Mouse (Mus musculus) CH12F3 (cell line): ENCODE measurements around the gene Vldlr.

Source experiments
- in situ Hi-C: fragments of 300-500 bp; cut with MboI; formaldehyde crosslinking; loops from 2 replicates; pipeline ENCODE4 v1.14.3; 2020; ENCODE audit warnings: low sequenced_read_pairs

The Vldlr gene

GRCm38 (mm10) chr19:27228254-27228653 lies 12.0 kb downstream of the Vldlr start:
- in situ Hi-C loops: no loop called here

DNA sequence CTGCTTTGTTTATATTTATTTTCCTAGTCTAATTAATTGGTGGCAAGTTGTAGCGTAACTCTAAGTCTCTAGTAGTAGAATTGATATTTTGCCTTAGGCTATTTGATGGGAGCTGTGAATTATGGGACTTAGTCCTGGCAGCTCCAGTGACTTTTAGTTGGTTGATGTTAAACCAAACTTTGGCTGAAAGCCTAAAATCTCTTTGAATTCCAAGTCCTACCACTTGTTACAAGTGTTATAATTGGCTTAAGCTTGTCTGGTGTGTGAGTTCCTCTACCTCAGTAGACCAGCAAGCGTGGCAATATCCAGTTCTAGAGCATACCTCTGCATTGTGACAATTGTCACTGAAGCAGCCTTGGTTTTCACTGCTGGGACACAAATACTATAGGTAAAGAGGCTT lies 17.1 kb downstream of the Vldlr start:
- in situ Hi-C loops: no loop called here

DNA sequence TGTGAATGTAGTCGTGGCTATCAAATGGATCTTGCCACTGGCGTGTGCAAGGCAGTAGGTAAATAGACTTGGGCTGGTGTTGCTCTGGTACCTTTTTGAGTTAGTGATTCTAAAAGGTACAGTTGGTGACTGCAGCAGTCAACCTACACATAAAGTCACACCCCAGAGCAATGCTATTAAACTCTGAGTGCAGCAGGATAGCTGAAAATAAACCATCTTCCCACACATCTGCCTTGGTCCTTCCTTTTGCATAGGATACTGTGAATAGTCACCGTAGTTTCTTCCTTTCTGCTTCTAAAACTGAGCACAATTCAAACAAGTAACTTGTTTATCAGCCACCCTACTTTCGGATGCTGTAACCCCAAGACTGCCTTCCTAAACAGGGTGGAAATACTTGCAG lies 23.6 kb downstream of the Vldlr start:
- in situ Hi-C loops: no loop called here

DNA sequence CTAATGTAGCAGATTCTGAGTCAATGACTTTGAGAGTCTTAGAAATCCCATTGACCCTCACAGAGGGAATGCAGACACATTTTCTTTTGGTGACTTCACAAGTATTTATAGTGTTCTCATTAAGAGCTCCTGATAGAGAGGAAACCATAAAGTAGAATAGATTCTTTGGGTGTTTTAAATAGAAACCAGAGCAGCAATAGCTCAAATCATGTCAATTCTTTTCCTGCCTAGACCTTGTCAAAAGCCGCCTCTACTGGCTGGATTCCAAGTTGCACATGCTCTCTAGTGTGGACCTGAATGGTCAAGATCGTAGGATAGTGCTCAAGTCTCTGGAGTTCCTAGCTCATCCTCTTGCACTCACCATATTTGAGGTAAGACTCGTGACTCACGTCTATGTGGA lies 27.2 kb downstream of the Vldlr start:
- in situ Hi-C loops: no loop called here

DNA sequence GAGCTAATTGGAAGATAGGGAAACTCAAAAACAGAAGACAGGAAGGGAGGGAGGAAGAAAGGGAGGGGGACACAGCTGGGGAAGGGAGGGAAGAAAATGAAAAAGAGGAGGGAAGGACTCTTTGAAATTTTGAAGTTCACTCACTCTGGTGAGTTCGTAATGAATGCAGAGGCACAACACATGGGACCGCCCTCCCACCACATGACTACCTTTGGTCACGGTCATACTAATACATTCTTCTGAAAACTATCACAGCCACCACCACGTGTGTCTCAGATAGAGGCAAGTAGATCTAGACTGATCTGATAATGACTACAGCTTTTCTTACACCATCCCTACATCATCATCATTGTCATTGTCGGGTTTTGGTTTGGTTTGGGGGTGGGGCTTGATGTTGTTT lies 38.5 kb downstream of the Vldlr start:
- in situ Hi-C loops: no loop called here

DNA sequence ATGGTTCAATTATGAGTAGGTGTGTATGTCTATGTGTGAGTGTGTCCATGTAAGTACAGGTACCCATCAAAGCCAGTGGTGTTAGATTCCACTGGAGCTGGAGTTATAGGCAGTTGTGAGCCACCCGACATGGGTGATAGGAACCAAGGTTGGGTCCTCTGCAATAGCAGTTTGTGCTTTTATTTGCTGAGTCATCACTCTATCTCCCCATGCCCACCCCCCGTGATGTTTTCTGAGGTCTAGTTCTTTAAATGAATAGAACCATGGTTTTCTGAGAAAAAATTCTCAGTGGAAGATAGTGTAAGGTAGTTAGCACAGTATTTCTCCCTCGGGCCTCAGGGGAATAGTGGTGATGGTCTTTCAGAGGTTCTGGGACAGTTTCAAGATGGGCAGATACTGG lies 39.4 kb downstream of the Vldlr start:
- in situ Hi-C loops: no loop called here

GRCm38 (mm10) chr19:27260102-27260501 lies 43.8 kb downstream of the Vldlr start:
- in situ Hi-C loops: no loop called here

GRCm38 (mm10) chr19:27260621-27261278 lies 44.5 kb downstream of the Vldlr start:
- in situ Hi-C loops: no loop called here

DNA sequence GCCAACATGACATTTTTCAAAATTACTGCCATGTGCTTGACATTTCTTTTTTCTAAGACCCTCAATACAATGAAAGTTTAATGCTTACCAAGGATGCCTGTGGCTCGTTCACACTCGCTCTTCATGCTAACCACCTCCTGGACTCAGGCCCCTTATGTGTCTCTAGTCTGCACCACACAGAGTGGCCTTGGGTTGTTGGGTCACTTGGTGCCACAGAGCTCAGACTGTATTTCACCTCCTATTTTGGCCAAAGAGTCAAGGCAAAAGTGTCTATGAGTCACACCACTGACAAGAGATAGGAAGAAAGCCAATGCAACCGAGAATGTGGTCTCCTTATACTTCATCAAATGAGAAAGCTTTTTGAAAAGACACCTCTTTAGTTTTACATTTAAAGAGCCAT lies 45.9 kb downstream of the Vldlr start:
- in situ Hi-C loops: no loop called here

DNA sequence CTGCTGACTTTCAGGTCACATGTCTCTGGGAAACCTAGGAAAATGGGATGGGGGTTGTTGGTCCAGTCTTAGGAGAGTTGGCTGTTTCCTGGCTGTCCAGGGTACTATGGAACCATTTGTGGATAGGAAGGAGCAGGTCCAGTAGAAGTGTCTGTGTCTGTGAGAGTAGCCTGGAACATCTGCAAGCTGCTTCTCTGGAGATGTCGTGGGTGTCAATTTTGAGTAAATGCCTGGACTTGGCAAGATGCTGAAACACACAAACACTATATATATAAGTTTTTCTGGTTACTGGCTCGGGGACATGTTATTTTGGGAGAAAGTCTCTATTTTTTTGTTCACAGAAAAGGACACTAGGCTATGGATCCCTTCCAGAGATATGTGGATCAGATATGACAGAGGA lies 57.1 kb downstream of the Vldlr start:
- in situ Hi-C loops: no loop called here

DNA sequence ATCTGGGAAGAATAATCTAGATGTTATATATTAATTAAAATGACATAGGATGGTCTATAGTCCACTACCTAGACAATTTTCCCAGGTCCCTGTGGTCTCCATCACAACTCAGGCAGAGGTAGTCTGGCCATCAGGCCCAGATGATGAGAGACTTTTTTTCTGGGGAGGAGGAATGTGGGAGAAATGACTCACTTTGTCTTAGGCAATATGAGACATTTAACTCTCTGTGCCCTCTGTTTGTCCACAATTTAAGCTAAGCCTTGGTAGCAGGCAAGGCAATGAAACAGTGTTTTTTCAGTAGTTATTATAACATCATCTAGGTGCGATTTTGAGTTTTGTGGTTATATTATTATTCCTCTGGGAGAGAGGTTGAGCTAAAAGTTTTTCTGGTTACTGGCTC lies 58.1 kb downstream of the Vldlr start:
- in situ Hi-C loops: no loop called here

DNA sequence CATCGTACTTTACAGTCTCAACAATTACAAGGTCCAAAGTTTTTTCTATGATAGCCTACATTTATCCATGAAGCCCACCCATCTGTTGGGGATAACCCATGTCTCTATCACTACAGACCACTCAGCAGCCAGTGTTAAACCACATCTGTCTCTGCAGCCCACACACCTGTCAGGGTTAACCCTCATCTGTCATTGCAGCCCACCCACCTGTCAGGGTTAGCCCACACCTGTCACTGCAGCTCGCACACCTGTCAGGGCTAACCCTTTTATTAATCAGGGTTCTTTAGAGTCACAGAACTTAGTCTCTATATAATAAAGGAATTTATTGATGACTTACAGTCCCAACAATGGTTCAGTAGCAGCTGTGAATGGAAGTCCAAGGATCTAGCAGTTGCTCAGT lies 62.9 kb downstream of the Vldlr start:
- in situ Hi-C loops: no loop called here
